Mouse (Mus musculus) ES-CJ7 (cell line): Measurements from ENCODE around the gene Klhl24.
"Not testable (repeated sequence)": the region's sequence is repeated elsewhere in the genome, so short reads cannot be mapped to it uniquely, and the experiment has no call there.

ENCODE experiments used
- DNase-seq: peaks from one replicate; pipeline ENCODE4 v3.0.0; 2011; ENCODE audit warnings: low read depth, low spot score

Gene Klhl24

GRCm38 (mm10) chr16:20097069-20097710, at the start of gene Klhl24:
Gene Klhl24, plus strand, starts transcription at chr16:20097542.
- DNase-seq = peak; percentile 96

DNA sequence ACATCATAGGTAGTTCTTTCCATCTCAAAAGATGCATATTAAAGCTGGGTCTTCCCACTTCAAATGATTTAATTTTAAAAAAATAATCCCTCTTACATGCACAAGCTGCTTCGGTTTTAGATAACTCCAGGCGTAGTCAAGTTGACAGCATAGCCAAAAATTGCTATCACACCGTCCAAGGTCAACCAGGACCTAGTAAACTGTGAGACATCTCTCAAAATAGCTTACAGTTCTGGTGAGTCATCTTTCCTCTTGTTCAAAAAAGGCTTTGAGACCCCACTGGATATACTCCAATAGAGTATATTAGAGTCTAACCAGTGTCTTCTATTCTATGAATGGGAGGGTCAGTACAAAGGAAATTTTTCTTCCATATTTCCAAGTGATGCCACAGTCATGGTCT, 44.7 kb upstream of the Klhl24 start:
- DNase-seq = no peak

GRCm38 (mm10) chr16:20072770-20073169, 24.6 kb upstream of the Klhl24 start:
- peak; percentile 35 for DNase-seq

- no peak for DNase-seq
Measured at GRCm38 (mm10) chr16:20076675-20077074, 20.7 kb upstream of the Klhl24 start.

DNA sequence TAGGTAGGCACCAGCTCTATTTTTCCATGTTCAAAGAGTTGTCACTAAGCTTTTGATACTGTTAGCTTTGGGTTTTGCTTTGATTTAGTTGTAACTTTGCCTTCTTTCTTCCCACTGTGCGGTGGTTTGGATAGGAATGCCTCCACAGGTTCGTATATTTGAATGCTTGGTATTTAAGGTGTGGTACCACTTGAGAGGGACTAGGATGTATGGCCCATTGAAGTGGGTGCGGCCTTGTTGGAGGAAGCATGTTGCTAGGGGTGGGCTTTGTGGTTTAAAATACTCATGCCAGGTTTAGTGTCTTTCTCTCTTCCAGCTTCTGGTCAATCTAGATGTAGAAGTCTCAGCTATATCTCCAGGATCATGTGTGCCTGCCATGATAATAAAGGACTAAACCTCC, 17.1 kb upstream of the Klhl24 start:
- DNase-seq = peak; percentile 48

- DNase-seq = no peak
Measured at GRCm38 (mm10) chr16:20084623-20085022, 12.7 kb upstream of the Klhl24 start.

DNA sequence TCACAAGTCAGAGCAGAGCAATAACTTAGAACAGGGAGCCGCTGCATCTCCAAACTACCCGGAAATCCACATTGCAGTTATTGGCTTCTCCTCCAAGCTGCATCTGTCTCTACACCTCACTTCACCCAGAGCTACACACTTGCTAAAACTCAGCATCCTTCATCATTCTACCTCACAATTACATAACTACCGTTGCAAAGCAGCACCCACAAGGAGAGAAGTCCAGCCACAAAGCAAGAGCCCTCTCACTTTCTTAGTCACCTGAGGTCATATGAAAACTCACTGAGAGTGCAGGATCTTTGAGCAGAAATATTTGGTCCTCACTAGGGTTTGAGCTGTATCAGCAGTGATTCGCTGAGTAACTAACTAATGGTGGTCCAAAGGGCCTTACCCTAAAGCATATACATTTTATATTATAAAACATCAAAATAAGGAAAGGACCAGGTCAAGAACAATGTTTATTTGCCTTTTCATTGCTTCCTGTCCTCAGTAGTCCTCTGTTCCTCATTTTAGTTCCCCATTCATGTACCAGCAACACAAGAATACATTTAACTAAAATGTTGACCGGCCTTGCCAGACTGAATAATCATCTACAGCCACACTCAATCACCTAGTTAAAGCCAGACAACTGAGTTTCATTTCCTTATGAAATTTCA, 12.0 kb upstream of the Klhl24 start:
- no peak for DNase-seq

DNA sequence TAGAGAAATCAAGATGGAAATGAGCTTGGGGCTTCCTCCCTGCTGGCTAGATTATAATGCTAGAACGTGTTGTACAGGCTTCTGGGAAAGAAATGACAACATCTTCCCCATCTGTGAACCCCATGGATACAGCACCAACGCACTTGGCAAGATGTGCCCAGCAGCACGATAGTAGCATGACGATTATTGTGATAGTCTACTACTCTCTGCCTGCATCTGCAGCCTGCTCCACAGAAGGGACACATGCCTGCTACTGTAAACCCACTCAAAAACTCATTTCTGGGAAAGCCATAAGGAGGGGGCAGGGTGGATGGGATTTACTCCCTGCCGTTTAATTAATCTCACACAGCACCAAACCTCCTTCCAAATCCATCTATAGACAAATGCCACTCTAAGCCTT, 10.4 kb upstream of the Klhl24 start:
- DNase-seq = no peak

DNA sequence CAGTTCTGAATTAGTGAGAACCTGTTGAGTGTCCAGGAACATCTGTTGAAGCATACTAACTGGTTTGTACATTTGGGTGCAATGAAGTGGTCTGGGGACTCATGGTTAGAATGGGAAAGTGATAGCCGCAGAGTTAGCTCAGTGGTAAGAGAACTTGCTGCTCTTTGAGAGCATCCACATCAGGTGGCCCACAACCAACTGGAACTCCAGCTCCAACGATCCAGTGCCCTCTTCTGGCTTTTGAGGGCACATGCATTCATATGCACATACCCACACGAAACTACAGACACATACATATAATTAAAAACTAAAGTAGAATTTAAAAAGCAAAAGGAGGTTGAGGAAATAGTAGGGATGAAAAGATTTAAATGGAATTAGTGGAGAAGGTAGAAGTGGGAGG, 7.7 kb upstream of the Klhl24 start:
- no peak for DNase-seq

DNA sequence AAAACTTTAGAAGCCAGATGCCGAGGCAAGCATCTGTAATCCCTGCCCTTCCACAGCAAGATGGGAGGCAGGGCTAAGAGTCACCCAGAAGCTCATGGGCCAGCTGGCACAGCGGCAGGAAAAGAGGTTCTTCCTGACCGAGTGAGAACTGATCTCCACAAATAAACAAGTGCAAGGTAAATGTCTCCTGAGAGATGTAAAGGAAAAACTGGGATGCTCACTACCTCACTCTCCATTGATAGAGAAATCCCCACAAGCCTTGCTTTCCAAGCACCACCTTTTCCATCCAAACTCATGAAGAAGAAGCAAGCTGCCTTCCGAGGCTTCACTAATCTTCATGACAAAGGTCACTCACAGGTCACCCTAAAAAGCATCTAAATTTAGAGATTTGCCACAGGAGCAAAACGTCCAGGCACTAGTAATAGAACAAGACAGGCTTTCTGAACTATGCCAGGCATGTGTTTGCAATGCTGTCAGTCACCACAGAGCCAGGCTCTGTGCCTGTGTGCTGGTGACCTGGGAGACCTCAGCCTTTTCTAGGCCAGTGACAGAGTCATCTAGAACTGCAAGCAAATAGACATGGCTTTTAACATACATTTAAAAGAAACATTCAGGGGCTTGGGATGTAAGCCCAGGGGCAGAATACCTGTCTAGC, 6.3 kb upstream of the Klhl24 start:
- no peak for DNase-seq

- peak; percentile 56 for DNase-seq
Measured at GRCm38 (mm10) chr16:20095966-20096365, 1.4 kb upstream of the Klhl24 start.

DNA sequence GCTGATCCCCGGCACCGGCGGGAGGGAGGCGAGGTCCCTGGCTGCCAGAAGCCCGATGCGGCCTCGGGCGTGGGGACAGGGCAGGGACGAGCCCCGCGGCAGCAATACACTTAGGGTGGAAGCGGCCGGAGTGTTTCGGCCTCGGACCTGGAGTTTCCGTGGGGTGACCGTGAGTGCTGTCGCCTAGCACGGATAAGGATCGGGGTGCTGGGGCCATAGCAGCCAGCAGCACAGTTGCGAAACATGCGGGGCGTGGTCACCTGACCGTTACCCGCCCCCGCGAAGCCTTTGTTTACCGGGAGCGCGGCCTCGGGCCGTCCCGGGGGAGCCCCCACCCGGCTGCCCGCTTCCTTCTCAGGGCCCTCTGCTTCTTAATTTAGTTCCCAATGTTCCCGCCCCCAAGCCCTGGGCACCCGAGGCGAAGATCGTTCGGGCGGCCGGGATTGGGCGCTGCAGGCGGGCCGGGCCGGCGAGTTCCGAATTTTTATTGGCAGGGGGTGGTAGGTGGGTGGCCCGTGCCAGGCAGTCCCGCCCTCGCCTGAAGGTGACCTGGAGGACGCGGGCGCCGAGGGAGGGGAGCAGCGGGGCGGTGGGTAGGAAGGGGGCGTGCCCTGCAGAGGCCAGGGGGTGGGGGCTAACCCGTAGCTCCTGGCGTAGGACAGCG, 501 bp downstream of the Klhl24 start:
- DNase-seq = peak; percentile 91

- DNase-seq = no peak
Measured at GRCm38 (mm10) chr16:20098375-20098727, 1.0 kb downstream of the Klhl24 start.

DNA sequence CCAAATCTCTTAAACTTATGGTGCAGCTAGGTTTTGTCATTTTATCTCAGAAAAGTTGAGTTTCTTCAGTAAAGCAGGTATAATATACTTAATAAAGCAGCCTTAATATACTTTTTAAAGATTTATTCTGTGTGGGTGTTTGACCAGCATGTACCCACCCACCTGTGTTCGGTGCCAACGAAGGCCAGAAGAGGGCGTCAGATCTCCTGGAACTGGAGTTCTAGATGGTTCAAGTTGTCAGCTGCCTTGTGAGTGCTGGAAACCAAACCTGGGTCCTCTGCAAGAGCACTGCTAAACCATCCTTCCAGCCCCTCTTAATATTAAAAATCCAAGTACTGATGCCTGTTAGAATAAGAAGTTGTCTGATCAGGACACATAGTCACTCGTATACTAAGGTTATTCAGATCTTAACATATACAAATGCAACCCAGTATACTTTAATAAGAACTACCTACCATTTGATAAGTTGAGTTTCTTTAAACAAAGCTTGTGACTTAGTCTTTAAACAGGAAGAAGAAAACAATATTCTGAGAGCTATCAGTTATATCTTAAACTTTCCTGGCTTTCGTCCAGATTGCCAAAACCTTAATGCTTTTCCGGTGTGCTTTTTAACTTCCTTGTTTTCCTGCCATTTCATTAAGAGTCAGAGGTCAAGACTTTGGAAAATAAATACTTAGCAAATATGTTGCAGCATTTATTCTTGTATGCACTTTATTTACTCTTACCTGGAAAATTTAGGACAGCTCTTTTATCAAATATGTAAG, 1.7 kb downstream of the Klhl24 start:
- peak; percentile 55 for DNase-seq

DNA sequence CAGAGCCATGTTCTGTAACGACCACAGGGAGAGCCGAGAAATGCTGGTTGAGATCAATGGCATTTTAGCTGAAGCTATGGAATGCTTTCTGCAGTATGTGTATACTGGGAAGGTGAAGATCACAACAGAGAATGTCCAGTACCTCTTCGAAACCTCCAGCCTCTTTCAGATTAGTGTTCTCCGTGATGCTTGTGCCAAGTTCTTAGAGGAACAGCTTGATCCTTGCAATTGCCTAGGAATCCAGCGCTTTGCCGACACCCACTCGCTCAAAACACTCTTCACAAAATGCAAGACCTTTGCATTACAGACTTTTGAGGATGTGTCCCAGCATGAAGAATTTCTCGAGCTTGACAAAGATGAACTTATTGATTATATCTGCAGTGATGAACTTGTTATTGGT, 9.7 kb downstream of the Klhl24 start:
- DNase-seq = no peak

DNA sequence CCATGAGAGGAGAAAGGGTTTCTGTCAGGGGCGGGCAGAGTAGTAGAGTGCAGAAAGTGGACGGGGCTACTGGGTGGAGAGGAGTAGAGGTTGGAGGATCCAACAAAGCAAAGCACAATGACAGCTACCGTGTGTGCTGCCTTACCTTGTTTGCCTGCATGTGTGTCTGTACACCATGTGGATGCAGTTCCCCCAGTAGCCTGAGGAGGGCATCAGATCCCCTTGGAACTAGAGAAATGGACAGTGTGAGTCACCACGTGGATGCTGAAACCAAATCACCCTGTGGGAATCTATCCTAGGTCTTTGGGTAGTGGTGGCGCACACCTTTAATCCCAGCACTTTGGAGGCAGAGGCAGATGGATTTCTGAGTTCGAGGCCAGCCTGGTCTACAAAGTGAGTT, 11.6 kb downstream of the Klhl24 start:
- peak; percentile 58 for DNase-seq

- no peak for DNase-seq
Measured at GRCm38 (mm10) chr16:20112649-20113048, 15.3 kb downstream of the Klhl24 start.

GRCm38 (mm10) chr16:20116069-20116468, 18.7 kb downstream of the Klhl24 start:
- DNase-seq = no peak

- not testable (repeated sequence) for DNase-seq
Measured at GRCm38 (mm10) chr16:20126319-20126883, 29.1 kb downstream of the Klhl24 start.

GRCm38 (mm10) chr16:20130397-20130796, 33.1 kb downstream of the Klhl24 start:
- no peak for DNase-seq

- DNase-seq = peak; percentile 95
Measured at GRCm38 (mm10) chr16:20140772-20141531, 43.6 kb downstream of the Klhl24 start, which contains the start of gene Yeats2. Gene Yeats2, plus strand, starts transcription at chr16:20141063.
